1 mouse cellular context compared by ENCODE assay signal in the genomic region with DNA sequence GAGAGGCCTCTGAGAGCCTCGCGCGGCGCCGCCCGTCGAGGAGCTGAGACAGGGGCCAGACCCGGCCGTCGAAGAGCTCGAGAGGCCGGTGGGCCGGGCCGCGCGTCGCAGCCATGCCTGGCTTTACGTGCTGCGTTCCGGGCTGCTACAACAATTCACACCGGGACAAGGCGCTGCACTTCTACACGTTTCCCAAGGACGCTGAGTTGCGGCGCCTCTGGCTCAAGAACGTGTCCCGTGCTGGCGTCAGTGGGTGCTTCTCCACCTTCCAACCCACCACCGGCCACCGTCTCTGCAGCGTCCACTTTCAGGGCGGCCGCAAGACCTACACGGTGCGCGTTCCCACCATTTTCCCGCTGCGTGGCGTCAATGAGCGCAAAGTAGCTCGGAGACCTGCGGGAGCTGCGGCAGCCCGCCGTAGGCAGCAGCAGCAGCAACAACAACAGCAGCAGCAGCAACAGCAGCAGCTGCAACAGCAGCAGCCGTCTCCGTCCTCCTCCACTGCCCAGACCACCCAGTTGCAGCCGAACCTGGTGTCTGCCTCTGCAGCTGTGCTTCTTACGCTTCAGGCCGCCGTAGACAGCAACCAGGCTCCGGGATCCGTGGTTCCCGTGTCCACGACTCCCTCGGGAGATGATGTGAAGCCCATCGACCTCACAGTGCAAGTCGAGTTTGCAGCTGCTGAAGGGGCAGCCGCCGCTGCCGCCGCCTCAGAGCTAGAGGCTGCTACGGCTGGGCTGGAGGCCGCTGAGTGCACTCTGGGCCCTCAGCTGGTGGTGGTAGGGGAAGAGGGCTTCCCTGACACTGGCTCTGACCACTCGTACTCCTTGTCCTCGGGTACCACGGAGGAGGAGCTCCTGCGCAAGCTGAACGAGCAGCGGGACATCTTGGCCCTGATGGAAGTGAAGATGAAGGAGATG.
TF ChIP-seq lines count a peak whose summit lies in the region.

No protein-coding gene starts in this region.

TF ChIP-seq in MEL, 35 proteins besides CTCF, POLR2A, EP300 and RAD21 (continued from another document):
- TF ChIP-seq MXI1 (IDR thresholded peaks at IDR 0.05; ENCODE audit: low read depth, low read length) (no peak; the same call in 1 of the 2 replicates), MEF2A (IDR thresholded peaks at IDR 0.05; ENCODE audit: extremely low read depth, insufficient replicate concordance, low read depth, low read length, poor library complexity, severe bottlenecking) (no peak), BHLHE40 (IDR thresholded peaks at IDR 0.05; ENCODE audit: borderline replicate concordance, low read depth, low read length) (no peak), KAT2A (conservative IDR thresholded peaks at IDR 0.05; ENCODE audit: low read depth, low read length) (no peak), ELF1 (IDR thresholded peaks at IDR 0.05; ENCODE audit: low read depth, low read length) (no peak), POLR2AphosphoS2 (IDR thresholded peaks at IDR 0.05; ENCODE audit: low read length) (no peak), MYC (IDR thresholded peaks at IDR 0.05; ENCODE audit: low read depth, low read length) (peak; percentile 2; the same call in 1 of the 2 replicates)
